Mouse (Mus musculus): ENCODE measurements at regions not wholly inside any gene's neighbourhood (a gene's known extent, or its start where the extent isn't known, plus 50 kb on each side); places are given as distances from the start of the nearest gene placed in this dataset.

GRCm38 (mm10) chr8:87282511-87282910, 189.9 kb downstream of the Cbln1 start:
- TF ChIP-seq CTCF (IDR thresholded peaks at IDR 0.05; ENCODE audit: low read depth, low read length), result no peak
- TF ChIP-seq EP300 (IDR thresholded peaks at IDR 0.05; ENCODE audit: insufficient read depth, low read depth, low read length), result no peak
